Mouse (Mus musculus) ES-Bruce4 (cell line): ENCODE data around the gene Pspn.

ENCODE experiments used
- CTCF ChIP-seq: IDR thresholded peaks from one replicate; pipeline ENCODE4 v1.8.1; 2011; ENCODE audit warnings: low read depth, low read length
- EP300 ChIP-seq: IDR thresholded peaks from 2 replicates; pipeline ENCODE4 v1.6.1; 2011; ENCODE audit warnings: low read depth, low read length; ENCODE audit not compliant: insufficient read depth
- POLR2A ChIP-seq: IDR thresholded peaks from one replicate; pipeline ENCODE4 v1.8.1; 2011; ENCODE audit warnings: low read length; ENCODE audit not compliant: insufficient read depth

DNA sequence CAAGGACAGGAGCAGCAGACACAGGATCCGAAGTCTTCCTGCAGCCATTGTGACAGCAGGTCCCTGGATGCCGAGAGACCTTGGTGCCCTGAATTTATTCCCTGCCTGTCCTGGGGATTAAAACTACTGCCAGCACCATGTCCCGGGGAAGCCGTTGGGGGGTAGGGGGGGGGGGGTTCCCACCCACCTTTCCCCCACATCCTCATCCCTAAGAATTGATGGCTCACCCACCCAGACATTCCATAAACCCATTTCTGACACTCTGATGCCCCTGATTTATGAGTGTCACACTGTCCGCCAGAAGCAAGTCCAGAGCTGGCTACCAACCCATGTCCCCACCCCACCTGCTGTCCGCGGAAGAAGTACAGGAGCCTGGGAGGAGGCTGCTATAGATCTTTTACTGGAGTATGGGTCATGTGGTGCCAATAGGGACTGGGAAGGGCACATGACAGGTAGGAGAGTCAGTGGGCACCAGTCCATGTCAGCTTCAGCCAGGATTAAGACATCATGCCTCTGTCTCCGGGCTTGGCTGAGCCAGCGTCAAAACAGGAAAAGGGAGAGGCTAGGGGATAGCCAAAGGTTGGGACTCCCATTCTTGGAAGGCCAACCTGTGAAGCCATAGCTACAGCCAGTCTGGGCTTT is at the start of gene Pspn:
- TF ChIP-seq CTCF, result no peak
- no peak for TF ChIP-seq EP300
- no peak for TF ChIP-seq POLR2A
